Mouse (Mus musculus): ENCODE measurements around the gene Zscan2.

- TF ChIP-seq CTCF (IDR thresholded peaks at IDR 0.05; ENCODE audit: low read depth) (no peak), EP300 (optimal IDR thresholded peaks at IDR 0.05) (no peak)
Measured at GRCm38 (mm10) chr7:80823267-80823666, 37.5 kb upstream of the Zscan2 start.
